Mouse (Mus musculus) limb, embryonic 15.5 days (tissue): ENCODE data around the gene Ddost. TPM values are rescaled to one million over a fixed set of nuclear protein-coding genes. Genes with fewer than 3 reads are reported as not detected.

ENCODE experiments used
- ATAC-seq: fragments of 200-750 bp; cut with Nextera tagmentation; 2 replicates; pipeline ENCODE4 v1.8.0; 2017; ENCODE audit warnings: low read depth, moderate TSS enrichment; ENCODE audit not compliant: insufficient number of reproducible peaks, low FRiP score, low TSS enrichment
- H3K27ac ChIP-seq: fragments of 300-500 bp; sonication (generic); 2 replicates; pipeline ENCODE4 v1.5.1; 2015; ENCODE audit warnings: moderate library complexity, mild to moderate bottlenecking, inconsistent platforms
- H3K27me3 ChIP-seq: fragments of 300-500 bp; sonication (generic); 2 replicates; pipeline ENCODE4 v1.6.1; 2015; ENCODE audit warnings: inconsistent platforms
- H3K36me3 ChIP-seq: fragments of 300-500 bp; sonication (generic); 2 replicates; pipeline ENCODE4 v1.6.1; 2015; ENCODE audit warnings: inconsistent platforms
- H3K4me1 ChIP-seq: fragments of 300-500 bp; sonication (generic); 2 replicates; pipeline ENCODE4 v1.6.1; 2015; ENCODE audit warnings: inconsistent platforms
- H3K4me2 ChIP-seq: fragments of 300-500 bp; sonication (generic); 2 replicates; pipeline ENCODE4 v1.6.1; 2015; ENCODE audit warnings: mild to moderate bottlenecking, inconsistent platforms
- H3K4me3 ChIP-seq: fragments of 300-500 bp; sonication (generic); 2 replicates; pipeline ENCODE4 v1.5.1; 2015; ENCODE audit warnings: mild to moderate bottlenecking, inconsistent platforms
- H3K9ac ChIP-seq: fragments of 300-500 bp; sonication (generic); 2 replicates; pipeline ENCODE4 v1.6.1; 2015; ENCODE audit warnings: inconsistent platforms
- H3K9me3 ChIP-seq: fragments of 300-500 bp; sonication (generic); 2 replicates; pipeline ENCODE4 v1.6.1; 2016; ENCODE audit warnings: inconsistent platforms
- WGBS: fragments of 180-500 bp; shearing (Covaris S2); methylation state at CpG from one replicate; pipeline ENCODE4 v1.1.7; 2015; 5-methylcytosine and 5-hydroxymethylcytosine counted together
- polyA plus RNA-seq: library from polyadenylated mRNA; unstranded; fragments of >200 nt; fragmentation: Nextera tagmentation; extraction: Ambion mirVana; gene quantifications from 2 replicates; pipeline ENCODE4 v1.2.1, GENCODE M21; 2015

The Ddost gene
- polyA plus RNA-seq, 1 experiment from 2014 or later: 395 TPM

DNA sequence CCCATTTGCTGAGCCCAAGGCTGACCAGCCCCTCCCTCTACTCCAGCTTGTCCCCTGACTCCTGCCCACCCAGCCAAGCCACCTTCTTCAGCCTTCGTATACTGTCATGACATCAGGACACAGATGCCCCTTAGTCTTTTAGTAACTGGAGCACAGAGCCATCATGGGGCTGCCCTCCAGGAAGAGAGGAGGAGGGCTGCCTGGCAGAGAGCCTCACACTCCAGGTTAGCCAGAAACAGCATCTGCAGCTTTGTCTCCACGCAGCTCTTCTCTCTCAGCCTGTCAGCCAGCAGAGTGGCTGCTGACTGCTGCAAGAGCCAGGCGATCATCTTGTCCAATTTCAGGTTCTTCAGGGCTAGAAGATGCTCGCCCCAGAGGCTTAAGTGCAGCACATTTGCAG lies 9.3 kb downstream of the Ddost start:
- Histone ChIP-seq H3K9ac (no peak overlapping the region), H3K4me1 (peaks cover 2% of the 10 kb centered on the region; the same call in 1 of the 2 replicates), H3K9me3 (no peaks in the 10 kb centered on the region), H3K4me3 (no peak overlapping the region), H3K27me3 (no peaks in the 10 kb centered on the region), H3K4me2 (no peak overlapping the region), H3K36me3 (peaks cover 94% of the 10 kb centered on the region), H3K27ac (no peak overlapping the region)
- WGBS: 90% methylated on average over 4 of the region's 4 CpGs
- ATAC-seq: no peak

DNA sequence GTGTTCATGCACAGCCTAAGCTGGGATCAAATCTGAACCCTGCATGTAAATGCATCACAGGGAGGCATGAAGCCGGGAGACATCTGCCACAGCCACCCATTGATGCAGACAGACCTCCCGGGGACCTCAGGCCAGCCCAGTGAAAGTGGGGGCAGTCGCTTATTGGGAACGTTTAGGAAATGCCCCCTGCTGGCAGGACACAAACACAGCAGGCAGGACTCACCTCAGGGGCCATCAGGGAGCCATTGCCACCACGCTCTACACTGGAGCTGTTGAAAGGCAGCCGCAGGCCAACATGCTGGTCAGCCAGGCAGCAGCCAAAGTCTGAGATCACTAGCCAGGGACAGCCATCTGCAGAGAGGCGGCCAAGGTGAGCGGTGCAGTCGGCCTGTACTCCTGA lies 11.3 kb downstream of the Ddost start:
- peaks cover 3% of the 10 kb centered on the region; the same call in 1 of the 2 replicates for H3K4me1 ChIP-seq
- no peak overlapping the region for H3K4me2 ChIP-seq
- no peaks in the 10 kb centered on the region for H3K27me3 ChIP-seq
- H3K9ac ChIP-seq: no peak overlapping the region
- no peaks in the 10 kb centered on the region for H3K9me3 ChIP-seq
- no peak overlapping the region for H3K4me3 ChIP-seq
- H3K27ac ChIP-seq: no peak overlapping the region
- H3K36me3 ChIP-seq: peaks cover 80% of the 10 kb centered on the region
- WGBS: 75% methylated on average over 9 of the region's 9 CpGs
- ATAC-seq: no peak

GRCm38 (mm10) chr4:138316369-138316768 lies 11.8 kb downstream of the Ddost start:
- H3K27me3 ChIP-seq: no peaks in the 10 kb centered on the region
- no peaks in the 10 kb centered on the region for H3K9me3 ChIP-seq
- ATAC-seq: no peak
- H3K4me3 ChIP-seq: no peak overlapping the region
- peaks cover 3% of the 10 kb centered on the region; the same call in 1 of the 2 replicates for H3K4me1 ChIP-seq
- peaks cover 74% of the 10 kb centered on the region for H3K36me3 ChIP-seq
- WGBS: 91% methylated on average over 6 of the region's 6 CpGs
- H3K27ac ChIP-seq: no peak overlapping the region
- H3K4me2 ChIP-seq: no peak overlapping the region
- no peak overlapping the region for H3K9ac ChIP-seq

DNA sequence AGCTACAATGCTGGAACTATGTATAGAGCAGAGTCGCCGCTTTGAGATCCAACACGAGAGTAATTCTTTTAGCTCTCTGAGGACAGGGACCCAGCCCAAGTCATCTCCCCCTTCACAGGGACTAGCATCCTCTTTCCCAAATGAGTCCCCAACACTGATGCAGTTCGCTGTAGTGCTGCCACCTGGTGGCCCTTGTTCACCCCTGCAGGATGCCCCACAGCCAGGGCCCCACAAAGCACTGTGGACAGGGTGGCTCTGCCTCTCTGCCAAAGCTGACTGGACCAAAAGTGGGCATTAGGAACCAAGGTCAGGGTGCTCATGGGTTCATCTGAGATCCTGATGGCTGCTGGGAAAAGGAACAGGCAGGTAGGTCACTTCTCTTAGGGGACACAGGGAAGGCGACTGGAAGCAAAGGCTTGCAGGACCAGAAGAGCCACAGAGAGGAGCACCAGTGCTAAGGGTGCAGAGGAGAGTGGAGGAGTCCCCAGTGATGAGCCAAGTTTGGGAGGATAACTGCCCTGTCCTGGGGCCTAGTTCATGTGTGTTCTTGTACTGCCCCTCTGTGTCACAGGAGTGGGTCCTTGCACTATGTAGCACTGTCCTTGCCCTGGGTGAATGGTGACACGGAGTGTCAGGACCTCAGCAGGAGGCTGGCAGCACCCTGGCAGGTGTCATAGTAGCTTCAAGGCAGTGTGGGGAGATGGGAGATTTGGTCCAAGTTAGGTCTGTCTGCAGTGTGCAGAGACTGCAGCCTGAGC lies 14.2 kb downstream of the Ddost start:
- no peak overlapping the region for H3K4me3 ChIP-seq
- peaks cover 3% of the 10 kb centered on the region; the same call in 1 of the 2 replicates for H3K4me1 ChIP-seq
- 51% methylated on average over 6 of the region's 6 CpGs for WGBS
- no peak overlapping the region for H3K4me2 ChIP-seq
- H3K27me3 ChIP-seq: no peaks in the 10 kb centered on the region
- no peak for ATAC-seq
- H3K9me3 ChIP-seq: no peaks in the 10 kb centered on the region
- peaks cover 51% of the 10 kb centered on the region for H3K36me3 ChIP-seq
- H3K27ac ChIP-seq: no peak overlapping the region
- no peak overlapping the region for H3K9ac ChIP-seq

- peaks cover 9% of the 10 kb centered on the region; the same call in 1 of the 2 replicates for H3K4me1 ChIP-seq
- no peak overlapping the region for H3K4me2 ChIP-seq
- 35% methylated on average over 10 of the region's 10 CpGs for WGBS
- H3K4me3 ChIP-seq: no peak overlapping the region
- H3K36me3 ChIP-seq: peaks cover 43% of the 10 kb centered on the region
- H3K27ac ChIP-seq: no peak overlapping the region
- no peak overlapping the region for H3K9ac ChIP-seq
- no peak for ATAC-seq
- H3K9me3 ChIP-seq: no peaks in the 10 kb centered on the region
- H3K27me3 ChIP-seq: no peaks in the 10 kb centered on the region
Observed at GRCm38 (mm10) chr4:138319508-138319907, 15.0 kb downstream of the Ddost start.

DNA sequence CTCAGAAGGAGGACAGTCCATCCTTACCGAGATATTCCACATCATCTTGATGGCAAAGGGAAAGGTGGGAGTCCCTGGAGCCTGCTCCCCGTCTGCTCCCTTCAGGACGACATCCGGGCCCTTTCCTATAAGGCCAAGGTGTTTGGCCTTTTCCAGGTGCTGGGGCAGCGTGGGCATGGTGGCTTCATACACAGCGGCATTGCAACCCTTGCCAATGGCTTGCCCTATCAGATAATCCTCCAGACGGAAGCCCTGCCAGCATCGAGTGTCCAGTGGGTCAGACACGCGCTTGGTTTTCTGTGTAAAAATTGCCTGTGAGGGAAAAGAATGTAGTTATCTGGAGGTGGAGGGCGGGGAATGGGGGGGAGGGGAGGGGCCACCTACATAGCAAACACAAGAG lies 16.2 kb downstream of the Ddost start:
- ATAC-seq: no peak
- Histone ChIP-seq H3K27ac (no peak overlapping the region), H3K4me3 (no peak overlapping the region), H3K4me1 (peaks cover 11% of the 10 kb centered on the region; the same call in 1 of the 2 replicates), H3K4me2 (no peak overlapping the region), H3K9me3 (no peaks in the 10 kb centered on the region), H3K36me3 (peaks cover 31% of the 10 kb centered on the region), H3K9ac (no peak overlapping the region), H3K27me3 (no peaks in the 10 kb centered on the region)
- 83% methylated on average over 11 of the region's 11 CpGs for WGBS

GRCm38 (mm10) chr4:138321488-138321887 lies 17.0 kb downstream of the Ddost start:
- H3K9me3 ChIP-seq: no peaks in the 10 kb centered on the region
- H3K4me3 ChIP-seq: no peak overlapping the region
- H3K27me3 ChIP-seq: no peaks in the 10 kb centered on the region
- WGBS: 78% methylated on average over 7 of the region's 7 CpGs
- peaks cover 23% of the 10 kb centered on the region for H3K36me3 ChIP-seq
- no peak overlapping the region for H3K4me2 ChIP-seq
- ATAC-seq: no peak
- H3K9ac ChIP-seq: no peak overlapping the region
- no peak overlapping the region for H3K27ac ChIP-seq
- peaks cover 14% of the 10 kb centered on the region for H3K4me1 ChIP-seq

GRCm38 (mm10) chr4:138322692-138323091 lies 18.2 kb downstream of the Ddost start:
- no peaks in the 10 kb centered on the region for H3K9me3 ChIP-seq
- no peak for ATAC-seq

DNA sequence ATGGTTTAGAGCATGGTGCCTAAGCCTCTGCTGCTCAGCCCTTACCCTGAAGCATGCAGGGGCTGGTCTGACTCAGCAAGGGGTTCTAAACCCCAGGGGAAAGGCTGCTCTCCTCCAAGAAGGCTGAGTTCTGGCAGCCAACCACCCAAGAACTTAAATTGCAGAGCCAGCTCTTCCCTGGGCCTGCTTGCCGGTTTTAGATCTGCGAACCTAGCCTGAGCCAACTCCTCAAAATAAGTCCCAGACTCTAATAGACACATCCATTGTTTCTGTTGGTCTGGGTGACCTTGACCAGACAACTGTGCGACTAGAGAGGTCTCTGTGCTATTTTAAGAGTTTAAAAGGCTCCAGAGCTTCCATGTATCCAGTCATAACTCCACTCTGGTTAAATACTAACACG lies 19.2 kb downstream of the Ddost start:
- no peak overlapping the region for H3K9ac ChIP-seq
- no peak overlapping the region for H3K4me3 ChIP-seq
- peaks cover 4% of the 10 kb centered on the region; the same call in 1 of the 2 replicates for H3K36me3 ChIP-seq
- WGBS: 74% methylated on average over 4 of the region's 4 CpGs
- no peak for ATAC-seq
- H3K9me3 ChIP-seq: no peaks in the 10 kb centered on the region
- no peak overlapping the region for H3K4me2 ChIP-seq
- 0 out of 2 replicates have a peak overlapping the region, but pooled peaks have one; percentile 27 for H3K27ac ChIP-seq
- peaks cover 13% of the 10 kb centered on the region for H3K4me1 ChIP-seq
- H3K27me3 ChIP-seq: no peaks in the 10 kb centered on the region

More at GRCm38 (mm10) chr4:138322692-138323091, 18.2 kb downstream of the Ddost start:
- H3K27me3 ChIP-seq: no peaks in the 10 kb centered on the region
- H3K36me3 ChIP-seq: peaks cover 11% of the 10 kb centered on the region
- H3K4me2 ChIP-seq: no peak overlapping the region
- no peak overlapping the region for H3K27ac ChIP-seq
- H3K9ac ChIP-seq: no peak overlapping the region
- no peak overlapping the region for H3K4me3 ChIP-seq
- 76% methylated on average over 4 of the region's 4 CpGs for WGBS
- peaks cover 15% of the 10 kb centered on the region for H3K4me1 ChIP-seq

GRCm38 (mm10) chr4:138324451-138324850 lies 19.9 kb downstream of the Ddost start:
- no peak overlapping the region for H3K4me3 ChIP-seq
- peaks cover 12% of the 10 kb centered on the region; the same call in 1 of the 2 replicates for H3K4me1 ChIP-seq
- 98% methylated on average over 3 of the region's 3 CpGs for WGBS
- no peak overlapping the region for H3K4me2 ChIP-seq
- H3K36me3 ChIP-seq: no peaks in the 10 kb centered on the region
- no peaks in the 10 kb centered on the region for H3K27me3 ChIP-seq
- no peak overlapping the region for H3K27ac ChIP-seq
- no peak for ATAC-seq
- no peaks in the 10 kb centered on the region for H3K9me3 ChIP-seq
- H3K9ac ChIP-seq: no peak overlapping the region

DNA sequence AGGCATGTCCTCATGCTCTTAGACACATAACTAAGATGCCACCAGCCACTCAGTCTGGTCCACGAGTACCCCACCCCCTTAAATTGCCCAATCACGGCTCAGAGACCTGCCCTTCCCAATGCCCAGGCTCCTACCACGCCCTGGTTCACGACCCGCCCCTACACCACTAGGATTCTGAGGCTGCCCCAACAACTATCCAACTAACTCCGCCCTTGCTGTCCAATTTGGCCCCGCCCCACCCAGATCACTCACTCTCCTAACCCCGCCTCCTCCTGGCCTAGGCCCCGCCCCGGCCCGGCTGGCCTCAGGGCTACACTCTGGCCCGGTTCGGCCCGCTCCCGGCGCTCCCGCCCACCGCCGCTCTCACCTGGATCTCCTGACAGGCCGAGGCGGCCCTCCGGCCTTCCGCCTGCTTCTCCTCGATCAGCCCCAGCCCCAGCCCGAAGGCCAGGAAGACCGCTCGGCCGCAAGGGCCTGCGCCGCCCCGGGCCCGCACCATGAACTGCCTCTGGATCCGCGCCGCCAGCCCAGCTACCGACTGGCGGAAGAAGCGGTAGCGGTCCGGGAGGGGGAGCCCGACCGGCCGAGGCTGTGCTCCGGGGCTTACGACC lies 21.0 kb downstream of the Ddost start:
- H3K4me1 ChIP-seq: peaks cover 12% of the 10 kb centered on the region; the same call in 1 of the 2 replicates
- H3K9ac ChIP-seq: peak overlapping the region; percentile 98
- peak overlapping the region; percentile 94 for H3K4me3 ChIP-seq
- peak overlapping the region; percentile 54 for H3K4me2 ChIP-seq
- no peaks in the 10 kb centered on the region; the same call in 1 of the 2 replicates for H3K27me3 ChIP-seq
- no peaks in the 10 kb centered on the region for H3K9me3 ChIP-seq
- ATAC-seq: peak; percentile 88
- no peaks in the 10 kb centered on the region for H3K36me3 ChIP-seq
- 2% methylated on average over 37 of the region's 45 CpGs for WGBS
- H3K27ac ChIP-seq: peak overlapping the region; percentile 95

- Histone ChIP-seq H3K27ac (peak within 1 kb of the TSS; percentile 95), H3K36me3 (no peaks in the 10 kb centered on the region), H3K4me2 (peak within 1 kb of the TSS; percentile 54), H3K9ac (peak within 1 kb of the TSS; percentile 98), H3K27me3 (peaks cover under 1% of the 10 kb centered on the region; the same call in 1 of the 2 replicates), H3K4me3 (peak within 1 kb of the TSS; percentile 94), H3K4me1 (peaks cover 12% of the 10 kb centered on the region; the same call in 1 of the 2 replicates), H3K9me3 (no peaks in the 10 kb centered on the region)
- peak; percentile 40; the same call in 1 of the 2 replicates for ATAC-seq
- 3% methylated on average over 41 of the region's 41 CpGs for WGBS
Observed at GRCm38 (mm10) chr4:138326077-138326695, 21.7 kb downstream of the Ddost start, which contains the start of gene Pink1. TSS of gene Pink1 (minus strand) at chr4:138326307.
